Mouse (Mus musculus) heart, adult 2 months (tissue): ENCODE measurements at regions not wholly inside any gene's neighbourhood (a gene's known extent, or its start where the extent isn't known, plus 50 kb on each side); places are given as distances from the start of the nearest gene placed in this dataset.

Source experiments
- CTCF ChIP-seq: fragments of 200-600 bp; IDR thresholded peaks from 2 replicates; pipeline ENCODE4 v1.8.1; 2022; ENCODE audit warnings: antibody characterized with exemption, mild to moderate bottlenecking, moderate library complexity
- POLR2A ChIP-seq: fragments of 200-500 bp; IDR thresholded peaks from 2 replicates; pipeline ENCODE4 v1.6.1; 2011; ENCODE audit warnings: mild to moderate bottlenecking, low read depth, low read length, control low read depth; ENCODE audit not compliant: insufficient read depth

DNA sequence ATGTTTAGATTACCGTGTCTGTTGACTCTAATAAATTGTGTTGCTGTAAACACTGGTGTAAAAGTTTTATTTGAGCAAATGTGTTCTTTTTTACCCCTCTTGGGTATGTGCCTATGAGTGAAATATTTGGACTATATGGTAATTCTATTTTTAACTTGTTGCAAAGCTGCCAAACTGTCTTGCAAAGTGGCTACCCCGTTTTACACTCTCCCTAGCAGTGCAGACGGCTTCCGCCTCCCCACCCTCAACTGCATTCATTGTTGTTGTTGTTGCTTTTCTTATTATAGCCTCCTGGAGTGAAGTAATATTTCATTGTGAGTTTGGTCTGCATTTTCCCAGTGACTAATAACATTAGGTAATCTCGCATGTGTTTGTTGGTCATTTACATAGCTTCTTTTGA is 50.2 kb upstream of the Shb start:
- TF ChIP-seq CTCF = no peak
- no peak for TF ChIP-seq POLR2A
